Mouse (Mus musculus) stomach, embryonic 15.5 days (tissue): ENCODE measurements around the gene Pycr1. TPM values are rescaled to one million over a fixed set of nuclear protein-coding genes. Genes with fewer than 3 reads are reported as not detected.

ENCODE experiments used
- ATAC-seq: fragments of 200-750 bp; cut with Nextera tagmentation; 2 replicates; pipeline ENCODE4 v1.8.0; 2017; ENCODE audit warnings: low read depth, moderate number of reproducible peaks, moderate TSS enrichment; ENCODE audit not compliant: insufficient read depth, low FRiP score
- H3K27ac ChIP-seq: fragments of 300-500 bp; sonication (generic); 2 replicates; pipeline ENCODE4 v1.5.1; 2015; ENCODE audit warnings: mild to moderate bottlenecking, inconsistent platforms
- H3K27me3 ChIP-seq: fragments of 300-500 bp; sonication (generic); replicated peaks from 2 replicates; pipeline ENCODE4 v1.6.1; 2015; ENCODE audit warnings: inconsistent platforms
- H3K36me3 ChIP-seq: fragments of 300-500 bp; sonication (generic); 2 replicates; pipeline ENCODE4 v1.6.1; 2015; ENCODE audit warnings: inconsistent platforms
- H3K4me1 ChIP-seq: fragments of 300-500 bp; sonication (generic); 2 replicates; pipeline ENCODE4 v1.6.1; 2015; ENCODE audit warnings: inconsistent platforms
- H3K4me2 ChIP-seq: fragments of 300-500 bp; sonication (generic); 2 replicates; pipeline ENCODE4 v1.6.1; 2015; ENCODE audit warnings: mild to moderate bottlenecking, inconsistent platforms
- H3K4me3 ChIP-seq: fragments of 300-500 bp; sonication (generic); replicated peaks from 2 replicates; pipeline ENCODE4 v1.5.1; 2015; ENCODE audit warnings: inconsistent platforms
- H3K9ac ChIP-seq: fragments of 300-500 bp; sonication (generic); 2 replicates; pipeline ENCODE4 v1.6.1; 2015; ENCODE audit warnings: inconsistent platforms
- H3K9me3 ChIP-seq: fragments of 300-500 bp; sonication (generic); 2 replicates; pipeline ENCODE4 v1.6.1; 2016; ENCODE audit warnings: inconsistent platforms
- WGBS: fragments of 180-500 bp; shearing (Covaris S2); methylation state at CpG from one replicate; pipeline ENCODE4 v1.1.7; 2015; 5-methylcytosine and 5-hydroxymethylcytosine counted together
- polyA plus RNA-seq: library from polyadenylated mRNA; unstranded; fragments of >200 nt; fragmentation: Nextera tagmentation; extraction: Ambion mirVana; gene quantifications from 2 replicates; pipeline ENCODE4 v1.2.1, GENCODE M21; 2015

Gene Pycr1
- polyA plus RNA-seq, 1 experiment from 2014 or later: 32.5 TPM

DNA sequence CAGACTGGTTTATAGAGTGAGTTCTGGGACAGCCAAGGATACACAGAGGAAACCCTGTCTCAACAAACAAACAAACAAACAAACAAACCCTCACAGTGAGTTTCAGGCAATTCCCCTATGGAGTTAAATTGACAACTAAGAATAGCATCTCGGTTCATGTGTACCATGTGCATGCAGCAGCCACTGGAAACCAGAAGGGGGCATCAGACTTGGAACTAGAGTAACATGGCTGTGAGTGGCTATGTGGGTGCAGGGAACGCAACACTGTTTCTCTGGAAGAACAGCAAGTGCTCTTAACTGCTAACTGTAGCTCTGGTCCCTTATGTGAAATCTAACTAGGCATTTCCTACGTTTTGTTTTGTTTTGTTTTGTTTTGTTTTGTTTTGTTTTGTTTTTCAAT, 8.3 kb upstream of the Pycr1 start:
- Histone ChIP-seq H3K27me3 (peaks cover 7% of the 10 kb centered on the region; the same call in 1 of the 2 replicates), H3K4me3 (no peak overlapping the region), H3K4me1 (peaks cover 4% of the 10 kb centered on the region; the same call in 1 of the 2 replicates), H3K4me2 (no peak overlapping the region), H3K27ac (no peak overlapping the region), H3K9ac (no peak overlapping the region), H3K9me3 (no peaks in the 10 kb centered on the region), H3K36me3 (no peaks in the 10 kb centered on the region)
- no peak for ATAC-seq
- WGBS: 75% methylated on average over 3 of the region's 3 CpGs

DNA sequence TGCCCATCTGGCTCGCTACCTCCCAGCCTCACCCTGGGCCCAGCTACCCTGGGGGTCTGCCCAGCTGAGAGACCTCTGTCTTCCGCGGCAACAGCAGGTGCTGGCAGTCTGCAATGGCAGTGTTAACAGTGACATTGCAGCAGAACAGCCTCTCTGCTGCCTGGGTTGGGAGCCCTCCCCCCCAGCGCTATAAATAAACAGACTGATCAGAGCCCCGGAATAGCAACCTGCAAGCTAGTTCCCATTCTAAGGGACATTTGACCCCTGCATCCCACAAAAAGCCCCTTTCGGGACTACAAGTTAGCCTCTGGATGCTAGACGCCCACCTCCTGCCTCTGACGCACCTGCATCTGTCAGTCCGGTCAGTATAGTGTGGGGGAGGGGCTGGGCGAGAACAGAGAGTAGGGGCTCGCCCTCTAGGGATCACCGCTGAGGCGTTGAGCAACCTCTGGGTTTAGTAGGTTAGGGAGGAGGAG, 4.5 kb upstream of the Pycr1 start, which contains the start of gene Myadml2:
Gene Myadml2 (minus strand): TSS at position 158 of the 476 bp plus-strand sequence.
- peaks cover 8% of the 10 kb centered on the region; the same call in 1 of the 2 replicates for H3K4me1 ChIP-seq
- no peak for ATAC-seq
- no peaks in the 10 kb centered on the region for H3K27me3 ChIP-seq
- no peaks in the 10 kb centered on the region for H3K36me3 ChIP-seq
- H3K27ac ChIP-seq: no peak within 1 kb of the TSS
- peak within 1 kb of the TSS; percentile 56 for H3K4me2 ChIP-seq
- peak within 1 kb of the TSS; percentile 28 for H3K4me3 ChIP-seq
- no peaks in the 10 kb centered on the region for H3K9me3 ChIP-seq
- 5% methylated on average over 13 of the region's 13 CpGs for WGBS
- H3K9ac ChIP-seq: no peak within 1 kb of the TSS

- no peaks in the 10 kb centered on the region for H3K9me3 ChIP-seq
- H3K36me3 ChIP-seq: no peaks in the 10 kb centered on the region
- H3K27ac ChIP-seq: no peak overlapping the region
- no peaks in the 10 kb centered on the region for H3K27me3 ChIP-seq
- ATAC-seq: no peak
- 0 out of 2 replicates have a peak overlapping the region, but pooled peaks have one; percentile 56 for H3K4me2 ChIP-seq
- H3K9ac ChIP-seq: no peak overlapping the region
- 81% methylated on average over 35 of the region's 35 CpGs for whole genome bisulfite sequencing
- H3K4me3 ChIP-seq: no peak overlapping the region
- H3K4me1 ChIP-seq: peaks cover 14% of the 10 kb centered on the region; the same call in 1 of the 2 replicates
Measured at GRCm38 (mm10) chr11:120647047-120647830, 3.7 kb upstream of the Pycr1 start.

DNA sequence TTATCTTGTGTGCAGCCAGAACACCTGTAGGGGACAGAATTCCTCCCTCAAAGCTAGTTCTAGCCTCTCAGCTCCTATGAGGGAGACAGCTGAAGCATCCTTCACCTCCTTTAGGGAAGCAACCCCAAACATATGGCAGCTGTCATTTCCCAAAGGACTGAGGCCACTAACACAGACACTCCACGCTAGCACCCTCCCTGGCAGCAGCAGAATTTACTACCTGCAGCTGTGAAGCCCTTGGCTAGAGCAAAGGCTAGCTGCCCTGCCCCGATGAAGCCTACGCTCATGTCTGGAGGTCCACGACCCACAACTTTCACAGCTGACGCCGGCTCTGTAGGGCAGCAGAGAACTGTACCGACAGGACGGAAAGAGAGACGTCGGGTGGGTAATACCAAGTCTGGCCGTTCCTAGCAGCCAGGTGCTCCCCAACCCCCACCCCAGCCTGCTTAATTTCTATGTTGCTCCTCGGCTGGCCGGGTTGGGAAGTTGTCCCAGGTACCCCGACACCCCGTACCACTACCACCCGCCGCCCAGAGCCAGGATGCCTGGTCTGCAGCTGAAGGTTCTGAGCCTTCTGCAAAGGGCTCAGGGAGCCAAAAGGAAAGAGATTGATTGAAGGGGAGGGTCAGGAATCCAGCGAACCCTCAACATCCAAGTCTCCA, 499 bp downstream of the Pycr1 start:
- Histone ChIP-seq H3K36me3 (no peaks in the 10 kb centered on the region), H3K27ac (peak overlapping the region; percentile 27; the same call in 1 of the 2 replicates), H3K4me2 (peak overlapping the region; percentile 88), H3K4me3 (peak overlapping the region; percentile 53), H3K27me3 (no peaks in the 10 kb centered on the region), H3K4me1 (peaks cover 11% of the 10 kb centered on the region; the same call in 1 of the 2 replicates), H3K9ac (peak overlapping the region; percentile 35; the same call in 1 of the 2 replicates), H3K9me3 (no peaks in the 10 kb centered on the region)
- WGBS: under 1% methylated on average over 18 of the region's 18 CpGs
- ATAC-seq: peak; percentile 34; the same call in 1 of the 2 replicates

- H3K9me3 ChIP-seq: no peaks in the 10 kb centered on the region
- ATAC-seq: no peak
- H3K27ac ChIP-seq: no peak overlapping the region
- no peak overlapping the region for H3K4me2 ChIP-seq
- 0 out of 2 replicates have a peak, but pooled peaks cover 9% of the 10 kb centered on the region for H3K4me1 ChIP-seq
- no peaks in the 10 kb centered on the region for H3K27me3 ChIP-seq
- no peak overlapping the region for H3K4me3 ChIP-seq
- no peaks in the 10 kb centered on the region for H3K36me3 ChIP-seq
- 83% methylated on average over 8 of the region's 8 CpGs for WGBS
- no peak overlapping the region for H3K9ac ChIP-seq
Measured at GRCm38 (mm10) chr11:120641869-120642268, 1.7 kb downstream of the Pycr1 start.

GRCm38 (mm10) chr11:120641255-120641654, 2.3 kb downstream of the Pycr1 start:
- Histone ChIP-seq H3K4me3 (no peak overlapping the region), H3K9me3 (no peaks in the 10 kb centered on the region), H3K4me1 (0 out of 2 replicates have a peak, but pooled peaks cover 9% of the 10 kb centered on the region), H3K27me3 (no peaks in the 10 kb centered on the region), H3K27ac (no peak overlapping the region), H3K4me2 (no peak overlapping the region), H3K9ac (no peak overlapping the region), H3K36me3 (no peaks in the 10 kb centered on the region)
- 62% methylated on average over 9 of the region's 9 CpGs for WGBS
- no peak for ATAC-seq

GRCm38 (mm10) chr11:120634810-120635209, 8.8 kb downstream of the Pycr1 start:
- no peaks in the 10 kb centered on the region for H3K27me3 ChIP-seq
- peaks cover 26% of the 10 kb centered on the region for H3K4me1 ChIP-seq
- H3K4me2 ChIP-seq: no peak overlapping the region
- 84% methylated on average over 5 of the region's 5 CpGs for WGBS
- H3K27ac ChIP-seq: no peak overlapping the region
- H3K36me3 ChIP-seq: no peaks in the 10 kb centered on the region
- no peaks in the 10 kb centered on the region for H3K9me3 ChIP-seq
- no peak overlapping the region for H3K4me3 ChIP-seq
- no peak overlapping the region for H3K9ac ChIP-seq
- no peak for ATAC-seq

GRCm38 (mm10) chr11:120633520-120634343, 9.8 kb downstream of the Pycr1 start, which contains the start of gene Mafg:
Gene Mafg, minus strand, starts transcription at chr11:120633600.
- WGBS: 9% methylated on average over 58 of the region's 58 CpGs
- H3K27ac ChIP-seq: peak within 1 kb of the TSS; percentile 95
- H3K4me1 ChIP-seq: peaks cover 31% of the 10 kb centered on the region
- peak within 1 kb of the TSS; percentile 86 for H3K4me2 ChIP-seq
- no peaks in the 10 kb centered on the region for H3K27me3 ChIP-seq
- peak; percentile 84 for ATAC-seq
- H3K9me3 ChIP-seq: no peaks in the 10 kb centered on the region
- H3K36me3 ChIP-seq: peaks cover 5% of the 10 kb centered on the region
- peak within 1 kb of the TSS; percentile 94 for H3K9ac ChIP-seq
- peak within 1 kb of the TSS; percentile 94 for H3K4me3 ChIP-seq

DNA sequence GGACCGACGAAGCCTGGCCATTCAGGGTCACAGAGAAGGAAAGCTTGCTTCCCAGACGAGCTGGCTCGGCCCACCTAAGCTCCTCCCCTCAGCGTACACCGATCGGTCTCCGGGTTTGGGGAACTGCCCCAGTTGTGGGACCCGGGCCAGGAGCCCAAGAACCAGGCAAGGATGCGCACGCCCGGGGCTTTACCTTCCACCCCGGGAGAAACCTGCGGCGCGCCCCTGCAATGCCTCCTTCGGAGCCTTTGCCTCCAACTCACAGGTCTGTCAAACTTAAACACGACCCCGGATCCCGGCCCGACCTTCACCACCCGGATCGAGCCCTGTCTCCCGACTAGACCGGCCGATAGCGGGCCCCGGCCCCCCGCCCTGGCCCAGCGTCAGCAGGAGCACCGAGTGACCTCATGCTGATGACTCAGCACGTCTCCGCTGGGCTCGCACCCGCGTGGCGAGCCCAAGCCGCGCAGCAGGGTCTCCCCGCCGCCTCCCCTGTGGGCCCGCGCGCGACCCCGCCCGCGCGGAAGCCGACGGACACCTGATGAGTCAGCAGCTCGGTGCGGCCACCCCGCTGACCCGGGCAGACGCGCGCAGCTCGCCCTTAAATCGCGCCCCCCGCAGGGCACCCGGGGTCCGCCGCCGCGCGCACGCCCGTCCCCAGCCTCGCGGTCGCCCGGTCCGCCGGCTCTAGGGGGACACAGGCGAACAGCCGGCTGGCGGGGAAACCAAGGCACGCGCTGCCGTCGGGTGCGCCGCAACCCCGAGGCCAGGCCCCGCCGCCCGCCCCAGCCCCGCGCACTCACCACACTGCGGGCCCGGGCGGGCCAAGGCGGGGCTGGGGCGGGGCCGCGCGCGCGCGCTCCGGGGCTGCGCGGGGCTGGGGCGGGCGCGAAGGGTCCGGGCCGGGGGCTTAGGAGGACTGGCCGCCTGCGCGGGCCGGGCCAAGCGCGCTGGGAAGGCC, 10.7 kb downstream of the Pycr1 start:
- ATAC-seq: peak; percentile 67
- H3K9me3 ChIP-seq: no peaks in the 10 kb centered on the region
- under 1% methylated on average over 114 of the region's 116 CpGs for WGBS
- peak overlapping the region; percentile 94 for H3K9ac ChIP-seq
- peak overlapping the region; percentile 86 for H3K4me2 ChIP-seq
- peaks cover 7% of the 10 kb centered on the region for H3K36me3 ChIP-seq
- peaks cover 31% of the 10 kb centered on the region for H3K4me1 ChIP-seq
- peak overlapping the region; percentile 94 for H3K4me3 ChIP-seq
- peak overlapping the region; percentile 95 for H3K27ac ChIP-seq
- H3K27me3 ChIP-seq: no peaks in the 10 kb centered on the region

DNA sequence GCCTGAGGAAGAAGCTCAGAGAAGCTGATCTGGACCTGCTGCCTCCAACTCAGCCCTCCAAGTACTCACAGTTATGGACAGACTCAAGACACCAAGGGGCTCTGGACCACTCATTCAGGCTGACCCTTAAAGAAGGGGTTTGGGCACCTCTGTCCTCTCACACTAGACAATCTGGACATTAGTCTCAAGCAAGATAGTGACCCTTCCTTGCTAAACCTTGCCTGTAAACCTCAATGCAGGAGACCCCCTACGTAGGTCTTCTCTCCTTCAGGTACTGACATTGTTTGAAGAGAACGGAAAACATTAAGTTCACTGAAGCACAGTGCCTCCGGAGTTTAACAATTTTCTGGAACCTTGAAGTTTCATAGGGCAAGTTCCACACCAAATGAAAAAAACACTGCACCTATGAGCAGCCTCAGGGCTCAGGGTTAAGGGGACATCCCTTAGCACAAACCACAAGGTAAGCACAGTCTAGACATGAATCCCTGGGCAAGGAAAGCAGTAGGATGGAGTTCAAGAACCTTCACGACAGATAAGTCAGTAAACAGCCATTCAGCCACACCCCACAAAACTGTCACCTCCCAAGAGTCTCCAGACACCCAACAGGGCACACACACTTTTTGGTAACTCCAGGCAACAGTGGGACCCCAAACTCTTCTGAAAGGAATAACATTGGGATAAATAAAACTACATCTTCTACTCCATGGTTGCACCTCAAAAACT, 11.7 kb downstream of the Pycr1 start:
- Histone ChIP-seq H3K9me3 (no peaks in the 10 kb centered on the region), H3K9ac (peak overlapping the region; percentile 94), H3K4me1 (peaks cover 32% of the 10 kb centered on the region), H3K27me3 (no peaks in the 10 kb centered on the region), H3K4me2 (peak overlapping the region; percentile 86), H3K4me3 (peak overlapping the region; percentile 94), H3K36me3 (peaks cover 13% of the 10 kb centered on the region), H3K27ac (peak overlapping the region; percentile 95)
- 38% methylated on average over 4 of the region's 4 CpGs for WGBS
- ATAC-seq: no peak
